Mouse (Mus musculus) ES-CJ7 (cell line): ENCODE data around the gene Ankrd33.

Source experiments
- DNase-seq: peaks from one replicate; pipeline ENCODE4 v3.0.0; 2011; ENCODE audit warnings: low read depth, low spot score

Ankrd33 gene

GRCm38 (mm10) chr15:101086451-101086850 is 29.1 kb upstream of the Ankrd33 start:
- DNase-seq: no peak

GRCm38 (mm10) chr15:101086956-101087355 is 28.6 kb upstream of the Ankrd33 start:
- DNase-seq: no peak

- DNase-seq: no peak
These were observed 27.3 kb upstream of the Ankrd33 start for GRCm38 (mm10) chr15:101088291-101088690.

GRCm38 (mm10) chr15:101091551-101091950 is 24.0 kb upstream of the Ankrd33 start:
- no peak for DNase-seq

GRCm38 (mm10) chr15:101092121-101092828 is 23.3 kb upstream of the Ankrd33 start:
- peak; percentile 70 for DNase-seq

GRCm38 (mm10) chr15:101092829-101093648 is 22.5 kb upstream of the Ankrd33 start:
- peak; percentile 96 for DNase-seq

GRCm38 (mm10) chr15:101093988-101094387 is 21.6 kb upstream of the Ankrd33 start:
- peak; percentile 72 for DNase-seq

- DNase-seq: peak; percentile 49
These were observed 20.6 kb upstream of the Ankrd33 start for GRCm38 (mm10) chr15:101094979-101095378.

GRCm38 (mm10) chr15:101095392-101095791 is 20.2 kb upstream of the Ankrd33 start:
- no peak for DNase-seq

- DNase-seq: peak; percentile 72
These were observed 17.4 kb upstream of the Ankrd33 start for GRCm38 (mm10) chr15:101097985-101098651.

GRCm38 (mm10) chr15:101100996-101101395 is 14.6 kb upstream of the Ankrd33 start:
- DNase-seq: no peak

GRCm38 (mm10) chr15:101103605-101104304 is 11.8 kb upstream of the Ankrd33 start:
- DNase-seq: no peak

- DNase-seq: peak; percentile 74
These were observed 10.0 kb upstream of the Ankrd33 start for GRCm38 (mm10) chr15:101105496-101105994.

GRCm38 (mm10) chr15:101106011-101106410 is 9.5 kb upstream of the Ankrd33 start:
- DNase-seq: peak; percentile 41

GRCm38 (mm10) chr15:101107906-101108671 is 7.5 kb upstream of the Ankrd33 start:
- DNase-seq: no peak

GRCm38 (mm10) chr15:101113176-101113575 is 2.4 kb upstream of the Ankrd33 start:
- DNase-seq: no peak

GRCm38 (mm10) chr15:101113778-101114177 is 1.8 kb upstream of the Ankrd33 start:
- DNase-seq: peak; percentile 60

- peak; percentile 76 for DNase-seq
These were observed 3.0 kb downstream of the Ankrd33 start for GRCm38 (mm10) chr15:101118399-101119125.

GRCm38 (mm10) chr15:101121411-101122289 is 6.1 kb downstream of the Ankrd33 start:
- DNase-seq: no peak
